Mouse (Mus musculus): ENCODE measurements at regions not wholly inside any gene's neighbourhood (a gene's known extent, or its start where the extent isn't known, plus 50 kb on each side); places are given as distances from the start of the nearest gene placed in this dataset.

DNA sequence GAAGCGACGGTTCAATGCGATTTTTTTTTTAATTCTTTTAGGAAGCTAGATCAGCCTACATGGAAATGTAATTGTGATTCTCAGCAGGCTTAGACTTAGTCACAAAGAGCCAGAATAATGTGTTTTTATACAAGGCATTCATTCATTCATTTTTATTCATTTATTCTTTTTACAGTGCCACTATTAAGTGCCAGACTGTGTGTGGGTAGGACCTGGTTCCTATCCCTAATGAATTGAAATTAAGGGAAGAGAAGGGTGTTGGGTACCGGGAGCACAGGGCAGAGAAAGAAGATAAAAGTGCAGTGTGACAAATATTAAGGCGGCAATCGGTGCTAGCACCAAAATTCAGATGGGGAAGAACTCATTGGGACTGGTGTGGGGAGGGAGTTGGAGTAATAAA is 94.8 kb upstream of the Abca1 start:
- TF ChIP-seq SMC3 (IDR thresholded peaks at IDR 0.05; ENCODE audit: low read depth, low read length) (no peak), USF2 (conservative IDR thresholded peaks at IDR 0.05; ENCODE audit: low read depth, low read length) (no peak), POLR2A (IDR thresholded peaks at IDR 0.05; ENCODE audit: low read depth, low read length) (no peak), ELF1 (IDR thresholded peaks at IDR 0.05; ENCODE audit: low read depth, low read length) (no peak), EP300 (IDR thresholded peaks at IDR 0.05; ENCODE audit: low read length) (no peak), KAT2A (IDR thresholded peaks at IDR 0.05; ENCODE audit: insufficient replicate concordance, low read length) (no peak), CTCF (conservative IDR thresholded peaks at IDR 0.05 in 1 of 2, IDR thresholded peaks at IDR 0.05 in 1 of 2; ENCODE audit: low read depth in 2 of 2, low read length in 2 of 2) (no peak), NRF1 (IDR thresholded peaks at IDR 0.05; ENCODE audit: low read depth, low read length) (no peak), E2F4 (IDR thresholded peaks at IDR 0.05; ENCODE audit: insufficient replicate concordance, low read depth, low read length) (no peak), HCFC1 (IDR thresholded peaks at IDR 0.05; ENCODE audit: low read depth, low read length) (no peak), UBTF (IDR thresholded peaks at IDR 0.05; ENCODE audit: low read depth, low read length) (no peak), MEF2A (IDR thresholded peaks at IDR 0.05; ENCODE audit: borderline replicate concordance, low read depth, low read length) (no peak), CHD2 (IDR thresholded peaks at IDR 0.05; ENCODE audit: low read length) (no peak), MAX (IDR thresholded peaks at IDR 0.05; ENCODE audit: low read length) (no peak)
